Mouse (Mus musculus) E14TG2a.4 (cell line): ENCODE results near the gene Med25.

Source experiments
- CTCF ChIP-seq: conservative IDR thresholded peaks from 2 replicates; pipeline ENCODE4 v1.5.1; 2014; ENCODE audit warnings: low read length
- POU5F1 ChIP-seq: IDR thresholded peaks from 2 replicates; pipeline ENCODE4 v1.6.1; 2014; ENCODE audit warnings: low read length, borderline replicate concordance

GRCm38 (mm10) chr7:44892276-44892921 is at the start of gene Med25:
- TF ChIP-seq CTCF (no peak), POU5F1 (no peak)
